Mouse (Mus musculus) A20 (cell line): ENCODE measurements at regions not wholly inside any gene's neighbourhood (a gene's known extent, or its start where the extent isn't known, plus 50 kb on each side); places are given as distances from the start of the nearest gene placed in this dataset.

Experiments
- DNase-seq: peaks from one replicate; pipeline ENCODE4 v3.0.0-alpha.2; 2011; ENCODE audit warnings: low read depth, low spot score

- DNase-seq = no peak
Observed at GRCm38 (mm10) chr10:96308713-96309445, 172.5 kb downstream of the Gm5426 start.

- no peak for DNase-seq
Observed at GRCm38 (mm10) chr10:96309766-96310165, 173.4 kb downstream of the Gm5426 start.

GRCm38 (mm10) chr10:96325297-96325696 lies 188.9 kb downstream of the Gm5426 start:
- no peak for DNase-seq

- peak; percentile 53 for DNase-seq
Observed at GRCm38 (mm10) chr10:96330639-96331487, 194.5 kb downstream of the Gm5426 start.

GRCm38 (mm10) chr10:96332731-96333201 lies 196.4 kb downstream of the Gm5426 start:
- peak; percentile 50 for DNase-seq

GRCm38 (mm10) chr10:96333224-96333623 lies 196.8 kb downstream of the Gm5426 start:
- peak; percentile 70 for DNase-seq

GRCm38 (mm10) chr10:96336271-96336670 lies 199.9 kb downstream of the Gm5426 start:
- no peak for DNase-seq

GRCm38 (mm10) chr10:96337088-96337666 lies 200.8 kb downstream of the Gm5426 start:
- DNase-seq = no peak

- DNase-seq = no peak
Observed at GRCm38 (mm10) chr10:96337797-96338608, 201.6 kb downstream of the Gm5426 start.

- no peak for DNase-seq
Observed at GRCm38 (mm10) chr10:96338609-96338978, 202.2 kb downstream of the Gm5426 start.

- no peak for DNase-seq
Observed at GRCm38 (mm10) chr10:96342476-96342875, 206.1 kb downstream of the Gm5426 start.

- no peak for DNase-seq
Observed at GRCm38 (mm10) chr10:96343666-96344065, 207.3 kb downstream of the Gm5426 start.

- DNase-seq = no peak
Observed at GRCm38 (mm10) chr10:96350692-96351091, 214.3 kb downstream of the Gm5426 start.

GRCm38 (mm10) chr10:96351320-96351719 lies 214.9 kb downstream of the Gm5426 start:
- no peak for DNase-seq

- no peak for DNase-seq
Observed at GRCm38 (mm10) chr10:96356980-96357624, 220.7 kb downstream of the Gm5426 start.

GRCm38 (mm10) chr10:96357632-96358031 lies 221.2 kb downstream of the Gm5426 start:
- DNase-seq = no peak

- no peak for DNase-seq
Observed at GRCm38 (mm10) chr10:96358984-96359383, 222.6 kb downstream of the Gm5426 start.

GRCm38 (mm10) chr10:96362211-96362610 lies 225.8 kb downstream of the Gm5426 start:
- no peak for DNase-seq

- peak; percentile 19 for DNase-seq
Observed at GRCm38 (mm10) chr10:96363867-96364266, 227.5 kb downstream of the Gm5426 start.

- no peak for DNase-seq
Observed at GRCm38 (mm10) chr10:96365101-96365500, 228.7 kb downstream of the Gm5426 start.

- no peak for DNase-seq
Observed at GRCm38 (mm10) chr10:96366871-96367270, 230.5 kb downstream of the Gm5426 start.
